Mouse (Mus musculus) heart, adult 2 months (tissue): Measurements from ENCODE around the gene Gimap9.

ENCODE experiments used
- CTCF ChIP-seq: fragments of 200-600 bp; IDR thresholded peaks from 2 replicates; pipeline ENCODE4 v1.8.1; 2022; ENCODE audit warnings: antibody characterized with exemption, mild to moderate bottlenecking, moderate library complexity
- EP300 ChIP-seq: fragments of 200-500 bp; IDR thresholded peaks from 2 replicates; pipeline ENCODE4 v1.6.1; 2011; ENCODE audit warnings: low read depth, low read length, control low read depth; ENCODE audit not compliant: insufficient read depth
- POLR2A ChIP-seq: fragments of 200-500 bp; IDR thresholded peaks from 2 replicates; pipeline ENCODE4 v1.6.1; 2011; ENCODE audit warnings: mild to moderate bottlenecking, low read depth, low read length, control low read depth; ENCODE audit not compliant: insufficient read depth

DNA sequence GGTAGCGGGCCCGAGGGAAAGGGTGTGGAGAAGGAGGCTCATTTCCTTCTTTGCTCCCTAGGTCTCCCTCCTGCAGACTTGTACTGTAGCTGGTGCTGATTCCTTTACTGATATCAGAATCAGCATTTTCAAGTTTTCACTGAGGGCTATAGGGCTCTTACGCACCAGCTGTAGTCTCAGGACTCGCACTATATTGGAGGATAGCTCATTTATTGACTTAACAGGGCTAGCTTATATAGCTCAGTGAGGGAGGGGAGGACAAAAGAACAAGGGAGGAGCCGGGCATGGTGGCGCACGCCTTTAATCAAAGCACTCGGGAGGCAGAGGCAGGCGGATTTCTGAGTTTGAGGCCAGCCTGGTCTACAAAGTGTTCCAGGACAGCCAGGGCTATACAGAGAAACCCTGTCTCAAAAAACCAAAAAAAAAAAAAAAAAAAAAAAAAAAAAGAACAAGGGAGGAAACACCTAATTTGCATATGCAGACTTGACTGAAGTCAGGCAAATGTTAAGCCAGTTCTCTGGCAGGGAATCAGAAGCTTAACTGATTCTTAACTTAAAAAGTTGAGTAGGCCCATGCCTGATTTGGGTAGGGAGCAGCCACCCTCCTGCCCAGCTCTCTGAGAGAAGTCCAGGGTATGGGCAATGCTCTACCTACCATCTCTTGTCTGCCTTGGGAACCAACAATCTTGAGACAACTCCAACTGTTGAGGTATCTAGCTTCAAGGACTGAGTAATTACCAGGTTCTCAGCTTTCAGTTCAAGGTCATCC lies 1.5 kb upstream of the Gimap9 start:
- TF ChIP-seq POLR2A (no peak), CTCF (no peak), EP300 (no peak)
